Mouse (Mus musculus): ENCODE data around the gene Sardh. TPM values are rescaled to one million over a fixed set of nuclear protein-coding genes. Genes with fewer than 3 reads are reported as not detected.

Sardh gene
- 40.4 and 46.3 TPM in 2 replicates for polyA plus RNA-seq (2012; rRNA removed; ENCODE audit: low replicate concordance)

GRCm38 (mm10) chr2:27248211-27248610, at the start of gene Sardh:
Gene Sardh (minus strand): TSS chr2:27248337.

GRCm38 (mm10) chr2:27164796-27165590, 83.1 kb downstream of the Sardh start, which contains the start of gene Dbh:
Gene Dbh (plus strand): TSS chr2:27165233.

GRCm38 (mm10) chr2:27141950-27142693, 106.0 kb downstream of the Sardh start, which contains the start of gene Fam163b:
Gene Fam163b (minus strand): TSS chr2:27142491.

Other genes with a start within 250 kb of the Sardh start
- 40.7 and 73.8 TPM in 2 replicates for gene Cacfd1, start 238.4 kb downstream of the Sardh start, polyA plus RNA-seq (2012; rRNA removed; ENCODE audit: low replicate concordance)
- gene Slc2a6, start 220.3 kb downstream of the Sardh start, polyA plus RNA-seq (2012; rRNA removed; ENCODE audit: low replicate concordance) = 2.8 and 8.1 TPM in 2 replicates
- gene Mymk, start 176.2 kb downstream of the Sardh start, polyA plus RNA-seq (2012; rRNA removed; ENCODE audit: low replicate concordance) = 0.19 TPM in 1 of 2 replicates, not detected in the other
- 3.9 and 8.9 TPM in 2 replicates for gene Adamtsl2, start 169.0 kb downstream of the Sardh start, polyA plus RNA-seq (2012; rRNA removed; ENCODE audit: low replicate concordance)
- gene Fam163b, start 105.8 kb downstream of the Sardh start, polyA plus RNA-seq (2012; rRNA removed; ENCODE audit: low replicate concordance) = 0.10 and 0.48 TPM in 2 replicates
- gene Dbh, start 83.1 kb downstream of the Sardh start, polyA plus RNA-seq (2012; rRNA removed; ENCODE audit: low replicate concordance) = 0.68 TPM in 1 of 2 replicates, not detected in the other
- gene Vav2, start 178.7 kb upstream of the Sardh start, polyA plus RNA-seq (2012; rRNA removed; ENCODE audit: low replicate concordance) = 20.3 and 29.8 TPM in 2 replicates
- 4.1 and 18.6 TPM in 2 replicates for gene Brd3os, start 194.0 kb upstream of the Sardh start, polyA plus RNA-seq (2012; rRNA removed; ENCODE audit: low replicate concordance)

Data from subcutaneous adipose tissue, adult 2 months (tissue).